Mouse (Mus musculus) neural tube, embryonic 14.5 days (tissue): Measurements from ENCODE around the gene AA467197. TPM values are rescaled to one million over a fixed set of nuclear protein-coding genes. Genes with fewer than 3 reads are reported as not detected.

Experiments used
- ATAC-seq: fragments of 200-750 bp; cut with Nextera tagmentation; 2 replicates; pipeline ENCODE4 v1.8.0; 2017; ENCODE audit warnings: low read depth, mild to moderate bottlenecking, moderate TSS enrichment, moderate library complexity
- H3K27ac ChIP-seq: fragments of 300-500 bp; sonication (generic); 2 replicates; pipeline ENCODE4 v1.5.1; 2014; ENCODE audit warnings: low read depth, mild to moderate bottlenecking, control low read depth, low read length, moderate library complexity, mixed read lengths
- H3K27me3 ChIP-seq: fragments of 300-500 bp; sonication (generic); 2 replicates; pipeline ENCODE4 v1.6.1; 2014; ENCODE audit warnings: low read length; ENCODE audit not compliant: control insufficient read depth, insufficient read depth
- H3K36me3 ChIP-seq: fragments of 300-500 bp; sonication (generic); 2 replicates; pipeline ENCODE4 v1.6.1; 2014; ENCODE audit warnings: low read length, mixed read lengths; ENCODE audit not compliant: control insufficient read depth, insufficient read depth
- H3K4me1 ChIP-seq: fragments of 300-500 bp; sonication (generic); 2 replicates; pipeline ENCODE4 v1.6.1; 2014; ENCODE audit warnings: low read length; ENCODE audit not compliant: control insufficient read depth, insufficient read depth
- H3K4me2 ChIP-seq: fragments of 300-500 bp; sonication (generic); 2 replicates; pipeline ENCODE4 v1.6.1; 2014; ENCODE audit warnings: mild to moderate bottlenecking, low read depth, low read length, control low read depth
- H3K4me3 ChIP-seq: fragments of 300-500 bp; sonication (generic); 2 replicates; pipeline ENCODE4 v1.5.1; 2014; ENCODE audit warnings: low read depth, low read length, control low read depth, mixed read lengths
- H3K9ac ChIP-seq: fragments of 300-500 bp; sonication (generic); replicated peaks from 2 replicates; pipeline ENCODE4 v1.6.1; 2014; ENCODE audit warnings: low read depth, mild to moderate bottlenecking, control low read depth, low read length, mixed read lengths
- H3K9me3 ChIP-seq: fragments of 300-500 bp; sonication (generic); 2 replicates; pipeline ENCODE4 v1.6.1; 2016; ENCODE audit warnings: low read length; ENCODE audit not compliant: control insufficient read depth
- WGBS: fragments of 180-500 bp; shearing (Covaris S2); extraction: QIAGEN DNeasy Blood & Tissue Kit; methylation state at CpG from one replicate; pipeline ENCODE4 v1.1.7; 2014; 5-methylcytosine and 5-hydroxymethylcytosine counted together
- polyA plus RNA-seq: library from polyadenylated mRNA; unstranded; fragments of >200 nt; fragmentation: Nextera tagmentation; extraction: Ambion mirVana; gene quantifications from 2 replicates; pipeline ENCODE4 v1.2.1, GENCODE M21; 2014

The AA467197 gene
- polyA plus RNA-seq, 1 experiment from 2014 or later = 0.64 TPM

- H3K4me2 ChIP-seq = peak overlapping the region; percentile 97
- peaks cover 7% of the 10 kb centered on the region; the same call in 1 of the 2 replicates for H3K36me3 ChIP-seq
- 0 out of 2 replicates have a peak overlapping the region, but pooled peaks have one; percentile 22 for H3K27ac ChIP-seq
- WGBS = 67% methylated on average over 6 of the region's 6 CpGs
- H3K4me3 ChIP-seq = peak overlapping the region; percentile 100; the same call in 1 of the 2 replicates
- ATAC-seq = no peak; the same call in 1 of the 2 replicates
- H3K4me1 ChIP-seq = peaks cover 9% of the 10 kb centered on the region
- no peaks in the 10 kb centered on the region for H3K9me3 ChIP-seq
- H3K27me3 ChIP-seq = no peaks in the 10 kb centered on the region
- H3K9ac ChIP-seq = no peak overlapping the region; the same call in 1 of the 2 replicates
Measured at GRCm38 (mm10) chr2:122629871-122630270, 6.9 kb upstream of the AA467197 start.

GRCm38 (mm10) chr2:122630465-122631225 is 6.1 kb upstream of the AA467197 start:
- peak; percentile 89 for ATAC-seq
- Histone ChIP-seq H3K27ac (peak overlapping the region; percentile 76), H3K9ac (peak overlapping the region; percentile 93), H3K27me3 (no peaks in the 10 kb centered on the region), H3K4me3 (peak overlapping the region; percentile 100), H3K4me2 (peak overlapping the region; percentile 97), H3K4me1 (peaks cover 9% of the 10 kb centered on the region), H3K9me3 (no peaks in the 10 kb centered on the region), H3K36me3 (peaks cover 7% of the 10 kb centered on the region; the same call in 1 of the 2 replicates)
- WGBS = under 1% methylated on average over 74 of the region's 75 CpGs

GRCm38 (mm10) chr2:122631226-122631801 is 5.5 kb upstream of the AA467197 start:
- H3K36me3 ChIP-seq = peaks cover 7% of the 10 kb centered on the region; the same call in 1 of the 2 replicates
- no peaks in the 10 kb centered on the region for H3K9me3 ChIP-seq
- under 1% methylated on average over 47 of the region's 53 CpGs for WGBS
- H3K4me2 ChIP-seq = peak overlapping the region; percentile 97
- H3K27me3 ChIP-seq = no peaks in the 10 kb centered on the region
- peaks cover 9% of the 10 kb centered on the region for H3K4me1 ChIP-seq
- H3K9ac ChIP-seq = peak overlapping the region; percentile 93
- H3K27ac ChIP-seq = peak overlapping the region; percentile 76; the same call in 1 of the 2 replicates
- peak overlapping the region; percentile 100 for H3K4me3 ChIP-seq
- peak; percentile 15; the same call in 1 of the 2 replicates for ATAC-seq

GRCm38 (mm10) chr2:122637526-122637997 is 776 bp downstream of the AA467197 start:
- ATAC-seq = peak; percentile 87

GRCm38 (mm10) chr2:122638029-122638428 is 1.2 kb downstream of the AA467197 start:
- Histone ChIP-seq H3K4me2 (peak overlapping the region; percentile 57), H3K9me3 (no peaks in the 10 kb centered on the region), H3K27me3 (no peaks in the 10 kb centered on the region), H3K27ac (no peak overlapping the region), H3K36me3 (peaks cover 7% of the 10 kb centered on the region; the same call in 1 of the 2 replicates), H3K4me1 (no peaks in the 10 kb centered on the region), H3K4me3 (peak overlapping the region; percentile 36), H3K9ac (no peak overlapping the region)
- no peak for ATAC-seq
- WGBS = 36% methylated on average over 12 of the region's 12 CpGs

More at GRCm38 (mm10) chr2:122637526-122637997, 776 bp downstream of the AA467197 start:
- Histone ChIP-seq H3K27ac (no peak overlapping the region), H3K27me3 (no peaks in the 10 kb centered on the region), H3K9me3 (no peaks in the 10 kb centered on the region), H3K9ac (peak overlapping the region; percentile 32), H3K36me3 (peaks cover 7% of the 10 kb centered on the region; the same call in 1 of the 2 replicates), H3K4me3 (peak overlapping the region; percentile 36), H3K4me2 (peak overlapping the region; percentile 57), H3K4me1 (no peaks in the 10 kb centered on the region)
- 1% methylated on average over 36 of the region's 36 CpGs for WGBS

- Histone ChIP-seq H3K9ac (no peak overlapping the region), H3K27me3 (no peaks in the 10 kb centered on the region), H3K4me1 (no peaks in the 10 kb centered on the region), H3K4me3 (no peak overlapping the region), H3K36me3 (peaks cover 7% of the 10 kb centered on the region; the same call in 1 of the 2 replicates), H3K4me2 (no peak overlapping the region), H3K9me3 (no peaks in the 10 kb centered on the region), H3K27ac (no peak overlapping the region)
- 51% methylated on average over 5 of the region's 5 CpGs for WGBS
- ATAC-seq = no peak
Measured at GRCm38 (mm10) chr2:122638673-122639072, 1.9 kb downstream of the AA467197 start.

GRCm38 (mm10) chr2:122652096-122653084 is 15.6 kb downstream of the AA467197 start:
- H3K9ac ChIP-seq = no peak overlapping the region
- ATAC-seq = no peak
- no peaks in the 10 kb centered on the region for H3K9me3 ChIP-seq
- no peaks in the 10 kb centered on the region for H3K27me3 ChIP-seq
- no peak overlapping the region for H3K27ac ChIP-seq
- no peaks in the 10 kb centered on the region for H3K36me3 ChIP-seq
- no peak overlapping the region for H3K4me2 ChIP-seq
- 75% methylated on average over 17 of the region's 17 CpGs for WGBS
- H3K4me1 ChIP-seq = no peaks in the 10 kb centered on the region
- H3K4me3 ChIP-seq = no peak overlapping the region

GRCm38 (mm10) chr2:122656052-122656451 is 19.3 kb downstream of the AA467197 start:
- Histone ChIP-seq H3K4me3 (no peak overlapping the region), H3K9me3 (no peaks in the 10 kb centered on the region), H3K36me3 (no peaks in the 10 kb centered on the region), H3K27ac (no peak overlapping the region), H3K4me2 (no peak overlapping the region), H3K27me3 (no peaks in the 10 kb centered on the region), H3K4me1 (no peaks in the 10 kb centered on the region), H3K9ac (no peak overlapping the region)
- WGBS = 69% methylated on average over 2 of the region's 2 CpGs
- ATAC-seq = no peak
